Mouse (Mus musculus) neural tube, embryonic 12.5 days (tissue): ENCODE measurements around the gene Sipa1l3. TPM values are rescaled to one million over a fixed set of nuclear protein-coding genes. Genes with fewer than 3 reads are reported as not detected.

Experiments
- ATAC-seq: fragments of 200-750 bp; cut with Nextera tagmentation; 2 replicates; pipeline ENCODE4 v1.8.0; 2017; ENCODE audit warnings: low read depth, mild to moderate bottlenecking, moderate TSS enrichment, moderate library complexity; ENCODE audit not compliant: low FRiP score
- H3K27ac ChIP-seq: fragments of 300-500 bp; sonication (generic); 2 replicates; pipeline ENCODE4 v1.5.1; 2016
- H3K27me3 ChIP-seq: fragments of 300-500 bp; sonication (generic); replicated peaks from 2 replicates; pipeline ENCODE4 v1.6.1; 2016; ENCODE audit warnings: mild to moderate bottlenecking
- H3K36me3 ChIP-seq: fragments of 300-500 bp; sonication (generic); 2 replicates; pipeline ENCODE4 v1.6.1; 2016; ENCODE audit warnings: mild to moderate bottlenecking
- H3K4me1 ChIP-seq: fragments of 300-500 bp; sonication (generic); 2 replicates; pipeline ENCODE4 v1.6.1; 2016
- H3K4me2 ChIP-seq: fragments of 300-500 bp; sonication (generic); replicated peaks from 2 replicates; pipeline ENCODE4 v1.6.1; 2016; ENCODE audit warnings: mild to moderate bottlenecking
- H3K4me3 ChIP-seq: fragments of 300-500 bp; sonication (generic); 2 replicates; pipeline ENCODE4 v1.5.1; 2016
- H3K9ac ChIP-seq: fragments of 300-500 bp; sonication (generic); 2 replicates; pipeline ENCODE4 v1.6.1; 2016; ENCODE audit warnings: mild to moderate bottlenecking
- H3K9me3 ChIP-seq: fragments of 300-500 bp; sonication (generic); 2 replicates; pipeline ENCODE4 v1.6.1; 2016; ENCODE audit warnings: mild to moderate bottlenecking
- WGBS: fragments of 180-500 bp; shearing (Covaris S2); methylation state at CpG from one replicate; pipeline ENCODE4 v1.1.7; 2016; 5-methylcytosine and 5-hydroxymethylcytosine counted together
- polyA plus RNA-seq: library from polyadenylated mRNA; unstranded; fragments of >200 nt; fragmentation: Nextera tagmentation; extraction: Ambion mirVana; gene quantifications from 2 replicates; pipeline ENCODE4 v1.2.1, GENCODE M21; 2016

Sipa1l3 gene
- polyA plus RNA-seq, 1 experiment from 2014 or later, result 10.8 TPM

GRCm38 (mm10) chr7:29466585-29466984 lies 51.9 kb downstream of the Sipa1l3 start:
- Histone ChIP-seq H3K9ac (no peak overlapping the region), H3K9me3 (no peaks in the 10 kb centered on the region), H3K27me3 (no peaks in the 10 kb centered on the region), H3K4me2 (no peak overlapping the region), H3K27ac (no peak overlapping the region), H3K4me1 (peaks cover 8% of the 10 kb centered on the region; the same call in 1 of the 2 replicates), H3K36me3 (no peaks in the 10 kb centered on the region), H3K4me3 (no peak overlapping the region)
- no peak for ATAC-seq
- 77% methylated on average over 10 of the region's 10 CpGs for WGBS

GRCm38 (mm10) chr7:29465736-29466135 lies 52.7 kb downstream of the Sipa1l3 start:
- 81% methylated on average over 4 of the region's 4 CpGs for WGBS
- Histone ChIP-seq H3K4me3 (no peak overlapping the region), H3K36me3 (no peaks in the 10 kb centered on the region), H3K4me2 (no peak overlapping the region), H3K27ac (no peak overlapping the region), H3K9me3 (no peaks in the 10 kb centered on the region), H3K4me1 (peaks cover 8% of the 10 kb centered on the region; the same call in 1 of the 2 replicates), H3K9ac (no peak overlapping the region), H3K27me3 (no peaks in the 10 kb centered on the region)
- ATAC-seq, result no peak

GRCm38 (mm10) chr7:29462820-29463219 lies 55.6 kb downstream of the Sipa1l3 start:
- no peak overlapping the region for H3K9ac ChIP-seq
- no peaks in the 10 kb centered on the region for H3K9me3 ChIP-seq
- no peak overlapping the region for H3K27ac ChIP-seq
- no peaks in the 10 kb centered on the region for H3K27me3 ChIP-seq
- no peak overlapping the region for H3K4me2 ChIP-seq
- H3K4me3 ChIP-seq, result no peak overlapping the region
- peaks cover 8% of the 10 kb centered on the region; the same call in 1 of the 2 replicates for H3K4me1 ChIP-seq
- WGBS, result 78% methylated on average over 3 of the region's 3 CpGs
- ATAC-seq, result no peak
- H3K36me3 ChIP-seq, result no peaks in the 10 kb centered on the region

- Histone ChIP-seq H3K36me3 (no peaks in the 10 kb centered on the region), H3K4me1 (peaks cover 8% of the 10 kb centered on the region; the same call in 1 of the 2 replicates), H3K4me2 (no peak overlapping the region), H3K9ac (no peak overlapping the region), H3K27ac (no peak overlapping the region), H3K4me3 (no peak overlapping the region), H3K27me3 (no peaks in the 10 kb centered on the region), H3K9me3 (no peaks in the 10 kb centered on the region)
- WGBS, result 94% methylated on average over 5 of the region's 5 CpGs
- no peak for ATAC-seq
Measured at GRCm38 (mm10) chr7:29462178-29462577, 56.3 kb downstream of the Sipa1l3 start.

- Histone ChIP-seq H3K4me2 (no peak overlapping the region), H3K36me3 (no peaks in the 10 kb centered on the region), H3K27ac (no peak overlapping the region), H3K9ac (no peak overlapping the region), H3K4me1 (peaks cover 8% of the 10 kb centered on the region; the same call in 1 of the 2 replicates), H3K27me3 (no peaks in the 10 kb centered on the region), H3K9me3 (no peaks in the 10 kb centered on the region), H3K4me3 (no peak overlapping the region)
- ATAC-seq, result no peak
- 86% methylated on average over 10 of the region's 10 CpGs for WGBS
Measured at GRCm38 (mm10) chr7:29461557-29461956, 56.9 kb downstream of the Sipa1l3 start.

- H3K9ac ChIP-seq, result no peak overlapping the region
- WGBS, result 85% methylated on average over 14 of the region's 14 CpGs
- H3K4me2 ChIP-seq, result no peak overlapping the region
- no peaks in the 10 kb centered on the region for H3K36me3 ChIP-seq
- no peaks in the 10 kb centered on the region for H3K27me3 ChIP-seq
- peaks cover 7% of the 10 kb centered on the region; the same call in 1 of the 2 replicates for H3K4me1 ChIP-seq
- H3K9me3 ChIP-seq, result no peaks in the 10 kb centered on the region
- no peak overlapping the region for H3K4me3 ChIP-seq
- no peak for ATAC-seq
- H3K27ac ChIP-seq, result no peak overlapping the region
Measured at GRCm38 (mm10) chr7:29458889-29459740, 59.3 kb downstream of the Sipa1l3 start.

GRCm38 (mm10) chr7:29457772-29458171 lies 60.7 kb downstream of the Sipa1l3 start:
- H3K4me2 ChIP-seq, result no peak overlapping the region
- no peaks in the 10 kb centered on the region for H3K36me3 ChIP-seq
- H3K9me3 ChIP-seq, result no peaks in the 10 kb centered on the region
- H3K27me3 ChIP-seq, result no peaks in the 10 kb centered on the region
- H3K27ac ChIP-seq, result no peak overlapping the region
- WGBS, result 84% methylated on average over 6 of the region's 6 CpGs
- no peak overlapping the region for H3K9ac ChIP-seq
- no peak for ATAC-seq
- no peak overlapping the region for H3K4me3 ChIP-seq
- peaks cover 13% of the 10 kb centered on the region for H3K4me1 ChIP-seq

GRCm38 (mm10) chr7:29456716-29457115 lies 61.7 kb downstream of the Sipa1l3 start:
- H3K36me3 ChIP-seq, result no peaks in the 10 kb centered on the region
- no peak for ATAC-seq
- H3K4me3 ChIP-seq, result no peak overlapping the region
- no peak overlapping the region for H3K9ac ChIP-seq
- no peak overlapping the region for H3K4me2 ChIP-seq
- WGBS, result 87% methylated on average over 9 of the region's 9 CpGs
- H3K27ac ChIP-seq, result no peak overlapping the region
- H3K4me1 ChIP-seq, result peaks cover 24% of the 10 kb centered on the region
- no peaks in the 10 kb centered on the region for H3K27me3 ChIP-seq
- H3K9me3 ChIP-seq, result no peaks in the 10 kb centered on the region

- H3K4me3 ChIP-seq, result no peak overlapping the region
- WGBS, result 78% methylated on average over 6 of the region's 6 CpGs
- peaks cover 24% of the 10 kb centered on the region for H3K4me1 ChIP-seq
- H3K9ac ChIP-seq, result no peak overlapping the region
- H3K36me3 ChIP-seq, result no peaks in the 10 kb centered on the region
- no peak overlapping the region for H3K27ac ChIP-seq
- no peaks in the 10 kb centered on the region for H3K9me3 ChIP-seq
- H3K27me3 ChIP-seq, result no peaks in the 10 kb centered on the region
- ATAC-seq, result no peak
- no peak overlapping the region for H3K4me2 ChIP-seq
Measured at GRCm38 (mm10) chr7:29455591-29455990, 62.9 kb downstream of the Sipa1l3 start.

- 78% methylated on average over 7 of the region's 7 CpGs for WGBS
- Histone ChIP-seq H3K27ac (no peak overlapping the region), H3K9ac (no peak overlapping the region), H3K27me3 (no peaks in the 10 kb centered on the region), H3K4me2 (no peak overlapping the region), H3K4me1 (peaks cover 24% of the 10 kb centered on the region), H3K9me3 (no peaks in the 10 kb centered on the region), H3K36me3 (no peaks in the 10 kb centered on the region), H3K4me3 (no peak overlapping the region)
- ATAC-seq, result no peak
Measured at GRCm38 (mm10) chr7:29454965-29455364, 63.5 kb downstream of the Sipa1l3 start.

- Histone ChIP-seq H3K9me3 (no peaks in the 10 kb centered on the region), H3K4me1 (peaks cover 24% of the 10 kb centered on the region), H3K4me3 (no peak overlapping the region), H3K9ac (0 out of 2 replicates have a peak overlapping the region, but pooled peaks have one; percentile 21), H3K27ac (0 out of 2 replicates have a peak overlapping the region, but pooled peaks have one; percentile 50), H3K27me3 (no peaks in the 10 kb centered on the region), H3K36me3 (no peaks in the 10 kb centered on the region), H3K4me2 (peak overlapping the region; percentile 38)
- WGBS, result 8% methylated on average over 18 of the region's 18 CpGs
- peak; percentile 49; the same call in 1 of the 2 replicates for ATAC-seq
Measured at GRCm38 (mm10) chr7:29452991-29453741, 65.3 kb downstream of the Sipa1l3 start.

GRCm38 (mm10) chr7:29452381-29452780 lies 66.1 kb downstream of the Sipa1l3 start:
- no peak; the same call in 1 of the 2 replicates for ATAC-seq
- H3K27me3 ChIP-seq, result no peaks in the 10 kb centered on the region
- H3K27ac ChIP-seq, result no peak overlapping the region
- peak overlapping the region; percentile 38 for H3K4me2 ChIP-seq
- H3K9ac ChIP-seq, result no peak overlapping the region
- 83% methylated on average over 6 of the region's 6 CpGs for WGBS
- no peaks in the 10 kb centered on the region for H3K9me3 ChIP-seq
- no peaks in the 10 kb centered on the region for H3K36me3 ChIP-seq
- H3K4me3 ChIP-seq, result no peak overlapping the region
- peaks cover 24% of the 10 kb centered on the region for H3K4me1 ChIP-seq
